Mouse (Mus musculus) MEL (cell line): ENCODE data around the gene Hsp90ab1. TPM values are rescaled to one million over a fixed set of nuclear protein-coding genes. Genes with fewer than 3 reads are reported as not detected.
A peak's percentile ranks its signal among the peaks of the same experiment; 100 is the strongest.

Experiments used
- DNase-seq: peaks from one replicate; pipeline ENCODE4 v3.0.0; 2011; ENCODE audit warnings: low read depth, low spot score
- H3K27ac ChIP-seq: 2 replicates; pipeline ENCODE4 v1.5.1; 2012; ENCODE audit warnings: low read depth, mild to moderate bottlenecking, control low read depth, low read length, moderate library complexity; ENCODE audit not compliant: control insufficient read depth
- H3K27me3 ChIP-seq, 2 experiments: fragments of 150-350 bp in 1 of 2; sonication (generic) in 1 of 2; 2 replicates each; pipeline ENCODE4 v1.6.1; 2012; ENCODE audit warnings: low read length in 2 of 2, mild to moderate bottlenecking in 2 of 2, improper control_type of control experiment in 1 of 2, moderate library complexity in 1 of 2; ENCODE audit not compliant: insufficient read depth in 2 of 2, control insufficient read depth in 1 of 2
- H3K36me3 ChIP-seq, 2 experiments: 2 replicates each; pipeline ENCODE4 v1.6.1; 2012 to 2014; ENCODE audit warnings: low read length in 2 of 2, improper control_type of control experiment in 1 of 2, inconsistent platforms in 1 of 2, mild to moderate bottlenecking in 1 of 2; ENCODE audit not compliant: insufficient read depth in 2 of 2, control insufficient read depth in 1 of 2
- H3K4me1 ChIP-seq, 2 experiments: fragments of 150-350 bp in 1 of 2; sonication (generic) in 1 of 2; 2 replicates each; pipeline ENCODE4 v1.6.1; 2012; ENCODE audit warnings: low read length in 2 of 2, improper control_type of control experiment in 1 of 2, mild to moderate bottlenecking in 1 of 2; ENCODE audit not compliant: insufficient read depth in 2 of 2, control insufficient read depth in 1 of 2
- H3K4me3 ChIP-seq, 2 experiments: fragments of 150-350 bp in 1 of 2; sonication (generic) in 1 of 2; 2 replicates each; pipeline ENCODE4 v1.5.1; 2012; ENCODE audit warnings: low read depth in 2 of 2, low read length in 2 of 2, mild to moderate bottlenecking in 2 of 2, moderate library complexity in 2 of 2, control low read depth in 1 of 2, improper control_type of control experiment in 1 of 2; ENCODE audit not compliant: control insufficient read depth in 1 of 2, insufficient read depth in 1 of 2
- H3K79me2 ChIP-seq: 2 replicates; pipeline ENCODE4 v1.6.1; 2012; ENCODE audit warnings: mild to moderate bottlenecking, low read length, moderate library complexity; ENCODE audit not compliant: control insufficient read depth, poor library complexity, insufficient read depth
- H3K9ac ChIP-seq: 2 replicates; pipeline ENCODE4 v1.6.1; 2012; ENCODE audit warnings: low read depth, mild to moderate bottlenecking, control low read depth, low read length, moderate library complexity; ENCODE audit not compliant: control insufficient read depth, poor library complexity, severe bottlenecking
- H3K9me3 ChIP-seq: fragments of 150-350 bp; sonication (generic); replicated peaks from 2 replicates; pipeline ENCODE4 v1.6.1; 2012; ENCODE audit warnings: mild to moderate bottlenecking, low read length, improper control_type of control experiment, moderate library complexity; ENCODE audit not compliant: insufficient read depth
- BHLHE40 ChIP-seq: IDR thresholded peaks from 2 replicates; pipeline ENCODE4 v1.6.1; 2012; ENCODE audit warnings: low read depth, mild to moderate bottlenecking, inconsistent platforms, low read length, improper control_type of control experiment, borderline replicate concordance
- CHD1 ChIP-seq: IDR thresholded peaks from 2 replicates; pipeline ENCODE4 v1.6.1; 2012; ENCODE audit warnings: low read depth, mild to moderate bottlenecking, inconsistent platforms, low read length, improper control_type of control experiment
- CTCF ChIP-seq, 3 experiments: IDR thresholded peaks in 2 of 3; conservative IDR thresholded peaks in 1 of 3; 2 replicates each; pipeline ENCODE4 v1.5.1; 2011 to 2012; ENCODE audit warnings: low read length in 3 of 3, low read depth in 2 of 3, mild to moderate bottlenecking in 2 of 3, improper control_type of control experiment in 1 of 3, inconsistent platforms in 1 of 3, mixed read lengths in 1 of 3, moderate library complexity in 1 of 3; ENCODE audit not compliant: control insufficient read depth in 1 of 3, insufficient read depth in 1 of 3, poor library complexity in 1 of 3, severe bottlenecking in 1 of 3
- E2F4 ChIP-seq: IDR thresholded peaks from 2 replicates; pipeline ENCODE4 v1.6.1; 2011; ENCODE audit warnings: low read depth, low read length, improper control_type of control experiment, borderline replicate concordance
- ELF1 ChIP-seq: IDR thresholded peaks from 2 replicates; pipeline ENCODE4 v1.6.1; 2014; ENCODE audit warnings: low read depth, mild to moderate bottlenecking, inconsistent platforms, low read length, improper control_type of control experiment, moderate library complexity
- ETS1 ChIP-seq: IDR thresholded peaks from 2 replicates; pipeline ENCODE4 v1.6.1; 2012; ENCODE audit warnings: low read depth, mild to moderate bottlenecking, inconsistent platforms, low read length, improper control_type of control experiment, moderate library complexity
- HCFC1 ChIP-seq: IDR thresholded peaks from 2 replicates; pipeline ENCODE4 v1.6.1; 2012; ENCODE audit warnings: low read depth, mild to moderate bottlenecking, inconsistent platforms, low read length, improper control_type of control experiment, moderate library complexity
- JUND ChIP-seq: IDR thresholded peaks from 2 replicates; pipeline ENCODE4 v1.6.1; 2011; ENCODE audit warnings: low read depth, mild to moderate bottlenecking, improper control_type of control experiment, low read length
- MAFK ChIP-seq: IDR thresholded peaks from 2 replicates; pipeline ENCODE4 v1.6.1; 2011; ENCODE audit warnings: low read depth, mild to moderate bottlenecking, low read length, improper control_type of control experiment, borderline replicate concordance
- MAX ChIP-seq: IDR thresholded peaks from 2 replicates; pipeline ENCODE4 v1.6.1; 2011; ENCODE audit warnings: low read length, improper control_type of control experiment
- MAZ ChIP-seq: IDR thresholded peaks from 2 replicates; pipeline ENCODE4 v1.6.1; 2012; ENCODE audit warnings: low read depth, mild to moderate bottlenecking, inconsistent platforms, low read length, improper control_type of control experiment
- MEF2A ChIP-seq: IDR thresholded peaks from 2 replicates; pipeline ENCODE4 v1.6.1; 2014; ENCODE audit warnings: low read depth, mild to moderate bottlenecking, inconsistent platforms, low read length, improper control_type of control experiment; ENCODE audit not compliant: poor library complexity, insufficient replicate concordance, severe bottlenecking; ENCODE audit errors: extremely low read depth
- MXI1 ChIP-seq: IDR thresholded peaks from 2 replicates; pipeline ENCODE4 v1.6.1; 2011; ENCODE audit warnings: mild to moderate bottlenecking, low read depth, low read length, improper control_type of control experiment
- NELFE ChIP-seq: IDR thresholded peaks from 2 replicates; pipeline ENCODE4 v1.6.1; 2011; ENCODE audit warnings: low read depth, low read length, improper control_type of control experiment
- POLR2A ChIP-seq, 2 experiments: IDR thresholded peaks; 2 replicates each; pipeline ENCODE4 v1.6.1; 2011 to 2012; ENCODE audit warnings: low read length in 2 of 2, mild to moderate bottlenecking in 2 of 2, control low read depth in 1 of 2, improper control_type of control experiment in 1 of 2, low read depth in 1 of 2, moderate library complexity in 1 of 2; ENCODE audit not compliant: control insufficient read depth in 1 of 2, insufficient read depth in 1 of 2, poor library complexity in 1 of 2
- POLR2AphosphoS2 ChIP-seq: IDR thresholded peaks from 2 replicates; pipeline ENCODE4 v1.6.1; 2011; ENCODE audit warnings: low read length, improper control_type of control experiment
- POLR2AphosphoS5 ChIP-seq: IDR thresholded peaks from 2 replicates; pipeline ENCODE4 v1.6.1; 2012; ENCODE audit warnings: low read depth, borderline replicate concordance, mild to moderate bottlenecking, inconsistent platforms, low read length, moderate library complexity, mixed read lengths
- RAD21 ChIP-seq: IDR thresholded peaks from 2 replicates; pipeline ENCODE4 v1.6.1; 2011; ENCODE audit warnings: mild to moderate bottlenecking, low read depth, low read length, improper control_type of control experiment
- RCOR1 ChIP-seq: IDR thresholded peaks from 2 replicates; pipeline ENCODE4 v1.6.1; 2012; ENCODE audit warnings: low read depth, mild to moderate bottlenecking, inconsistent platforms, low read length, improper control_type of control experiment
- SIN3A ChIP-seq: IDR thresholded peaks from 2 replicates; pipeline ENCODE4 v1.6.1; 2012; ENCODE audit warnings: low read length, improper control_type of control experiment, inconsistent platforms
- TBP ChIP-seq: IDR thresholded peaks from 2 replicates; pipeline ENCODE4 v1.8.0; 2011; ENCODE audit warnings: low read depth, low read length, improper control_type of control experiment
- TCF12 ChIP-seq: IDR thresholded peaks from 2 replicates; pipeline ENCODE4 v1.6.1; 2014; ENCODE audit warnings: low read depth, mild to moderate bottlenecking, inconsistent platforms, low read length, improper control_type of control experiment, moderate library complexity
- ZC3H11A ChIP-seq: IDR thresholded peaks from 2 replicates; pipeline ENCODE4 v1.6.1; 2012; ENCODE audit warnings: low read depth, mild to moderate bottlenecking, inconsistent platforms, low read length, improper control_type of control experiment
- ZMIZ1 ChIP-seq: IDR thresholded peaks from 2 replicates; pipeline ENCODE4 v1.6.1; 2012; ENCODE audit warnings: low read depth, mild to moderate bottlenecking, inconsistent platforms, low read length, improper control_type of control experiment, moderate library complexity
- ZNF384 ChIP-seq: IDR thresholded peaks from 2 replicates; pipeline ENCODE4 v1.6.1; 2012; ENCODE audit warnings: low read depth, mild to moderate bottlenecking, inconsistent platforms, low read length, improper control_type of control experiment
- polyA plus RNA-seq, 2 experiments: library from polyadenylated mRNA; stranded (reverse) in 1 of 2; unstranded in 1 of 2; fragments of >175 nt in 1 of 2; fragments of >200 nt in 1 of 2; gene quantifications; 2 replicates each; pipeline versions ENCODE4 v1.2.1 to v1.2.4; 2012; ENCODE audit warnings: low replicate concordance in 2 of 2, low read depth in 1 of 2; ENCODE audit not compliant: insufficient read length in 2 of 2, insufficient read depth in 1 of 2, missing spikeins in 1 of 2
- total RNA-seq: library from RNA; depleted of rRNA; stranded (reverse); fragments of 300-350 nt; gene quantifications from 2 replicates; pipeline ENCODE4 v1.2.3, GENCODE M21; 2012

The Hsp90ab1 gene
- total and polyA plus RNA-seq, 3 experiments = 1,032 to 27,726 (median 4,130) TPM

DNA sequence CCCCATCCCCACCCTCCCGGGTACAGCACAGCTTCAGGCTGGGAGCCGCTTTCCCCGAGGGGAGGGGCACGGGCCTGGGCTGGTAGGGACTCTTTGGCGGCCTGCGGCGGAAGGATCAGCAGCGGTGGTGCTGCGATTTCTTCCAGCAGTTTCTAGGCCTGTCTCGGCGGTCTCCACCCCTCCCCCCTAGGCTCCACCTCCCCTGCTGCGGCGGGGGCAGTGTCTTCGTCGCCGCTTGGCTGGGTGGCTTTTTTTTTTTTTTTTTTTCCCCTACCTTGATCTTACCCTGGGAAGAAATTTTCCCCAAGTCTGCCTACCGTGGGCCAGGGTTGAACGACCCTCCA lies 681 bp upstream of the Hsp90ab1 start (continued):
- peak; percentile 86 for TF ChIP-seq ETS1
- TF ChIP-seq MAFK = no peak

DNA sequence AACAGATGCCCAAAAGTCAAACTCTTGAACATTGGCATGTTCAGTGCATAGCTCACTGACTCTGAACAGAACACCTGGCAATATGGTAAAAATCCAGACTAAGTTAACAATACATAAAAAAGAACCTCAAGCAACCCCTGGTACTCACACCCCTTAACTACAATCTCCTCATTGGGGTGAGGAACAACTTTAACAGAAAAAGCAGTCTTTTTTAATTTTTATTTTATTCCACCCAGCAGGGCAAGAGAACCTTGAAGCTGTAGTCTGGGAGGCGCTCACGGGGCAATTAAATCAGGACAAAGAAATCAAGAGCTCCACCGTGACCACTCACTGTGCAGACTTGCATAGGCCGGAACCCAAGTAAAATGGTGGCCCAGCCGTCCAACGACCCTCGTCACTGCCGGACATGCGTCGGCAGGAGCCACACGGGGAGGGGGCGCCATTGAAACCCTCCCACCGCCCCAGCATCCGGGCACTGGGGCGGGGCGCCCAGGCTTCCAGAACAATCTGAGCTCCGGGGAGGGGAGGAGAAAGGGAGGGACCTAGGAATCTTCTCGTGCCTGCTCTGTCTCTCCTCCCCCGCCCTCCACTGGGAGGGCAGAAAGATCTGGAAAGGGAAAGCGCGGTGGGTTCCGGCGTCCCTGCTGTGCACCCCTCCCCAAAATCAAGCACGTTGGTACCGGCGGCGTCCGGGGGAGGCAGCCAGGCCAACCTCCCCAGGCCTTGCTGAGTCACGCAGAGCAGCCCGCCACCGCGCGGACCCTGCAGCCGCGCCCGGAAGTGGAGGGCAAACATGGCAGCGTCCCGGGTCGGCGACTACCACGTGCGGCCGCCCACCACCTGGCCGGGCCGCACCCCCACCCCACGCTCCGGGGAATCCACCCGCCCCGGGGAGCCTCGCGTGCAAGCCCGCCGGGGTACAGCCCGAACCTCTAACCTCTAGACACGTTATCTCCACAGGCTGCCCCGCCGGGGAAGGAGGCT lies 676 bp downstream of the Hsp90ab1 start:
- peaks cover 23 to 25% of the 10 kb centered on the region in 2 experiments for H3K36me3 ChIP-seq

DNA sequence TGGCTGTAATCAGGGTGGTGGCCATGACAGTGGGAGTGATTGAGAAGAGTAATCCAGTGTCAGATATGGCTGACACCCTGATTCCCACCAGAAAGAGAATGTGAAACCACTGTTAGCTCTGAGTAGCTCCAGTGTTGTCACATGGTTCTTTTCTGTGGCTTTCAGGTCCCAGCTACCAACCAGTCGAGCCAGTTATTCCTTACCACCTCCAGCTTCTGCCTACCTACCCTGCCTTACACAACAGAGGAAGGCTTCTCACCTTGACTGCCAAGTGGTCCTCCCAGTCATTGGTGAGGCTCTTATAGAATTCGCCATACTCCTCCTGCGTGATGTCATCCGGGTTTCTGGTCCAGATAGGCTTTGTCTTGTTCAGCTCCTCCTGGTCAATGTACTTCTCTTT lies 3.1 kb downstream of the Hsp90ab1 start:
- Histone ChIP-seq H3K27ac (no peak overlapping the region; the same call in 1 of the 2 replicates), H3K79me2 (peaks cover 42% of the 10 kb centered on the region), H3K9me3 (no peaks in the 10 kb centered on the region), H3K27me3 (no peaks in the 10 kb centered on the region)
- no peak for DNase-seq
- TF ChIP-seq ZMIZ1 = 0 out of 2 replicates have a peak, but pooled peaks have one; percentile 40
- no peak for TF ChIP-seq BHLHE40
- TF ChIP-seq, all 39 proteins: peak for 1
- Histone ChIP-seq H3K9ac (no peak overlapping the region), H3K36me3 (peaks cover 25 to 30% of the 10 kb centered on the region in 2 experiments), H3K4me1 (peaks cover 0 to 30% of the 10 kb centered on the region in 2 experiments; a peak in 2 of 4 replicates), H3K4me3 (no peak overlapping the region)

More for the DNA sequence above, 676 bp downstream of the Hsp90ab1 start:
- DNase-seq = peak; percentile 79
- TF ChIP-seq POLR2AphosphoS2 (peak; percentile 55), ZC3H11A (no peak), CHD1 (peak; percentile 67; the same call in 1 of the 2 replicates), ZMIZ1 (no peak), CTCF (IDR thresholded peaks at IDR 0.05 in 2 of 3, conservative IDR thresholded peaks at IDR 0.05 in 1 of 3; ENCODE audit: control insufficient read depth in 1 of 3, insufficient read depth in 1 of 3, low read depth in 2 of 3, low read length in 3 of 3, poor library complexity in 1 of 3, severe bottlenecking in 1 of 3) (peak in 1 of 3 experiments; percentile 7; a peak in 3 of 6 replicates), BHLHE40 (no peak), RCOR1 (no peak), RAD21 (no peak), HCFC1 (no peak), ZNF384 (no peak), MAX (peak; percentile 51; the same call in 1 of the 2 replicates), TBP (no peak), MXI1 (peak; percentile 82), POLR2A (IDR thresholded peaks at IDR 0.05; ENCODE audit: control insufficient read depth in 1 of 2, insufficient read depth in 1 of 2, low read depth in 1 of 2, low read length in 2 of 2, poor library complexity in 1 of 2) (no peak), MAFK (no peak), ELF1 (peak; percentile 26; the same call in 1 of the 2 replicates), ETS1 (no peak), E2F4 (no peak), NELFE (peak; percentile 3; the same call in 1 of the 2 replicates), POLR2AphosphoS5 (no peak), TCF12 (no peak), JUND (no peak), MEF2A (no peak), MAZ (no peak; the same call in 1 of the 2 replicates), SIN3A (no peak; the same call in none of the 2 replicates)
- TF ChIP-seq, all 39 proteins: peak for 7
- Histone ChIP-seq H3K4me3 (peak overlapping the region; percentile 65 to 88), H3K27ac (peak overlapping the region; percentile 80), H3K9ac (peak overlapping the region; percentile 97), H3K79me2 (peaks cover 38% of the 10 kb centered on the region), H3K4me1 (peaks cover 0 to 27% of the 10 kb centered on the region in 2 experiments; a peak in 2 of 4 replicates), H3K27me3 (no peaks in the 10 kb centered on the region), H3K9me3 (no peaks in the 10 kb centered on the region)
